Mouse (Mus musculus) embryo, embryonic 10 days (tissue): ENCODE measurements around the gene Ypel2.

Experiments
- DNase-seq: peaks from one replicate; pipeline ENCODE4 v3.0.0-alpha.2; 2015; ENCODE audit warnings: low spot score

Gene Ypel2

DNA sequence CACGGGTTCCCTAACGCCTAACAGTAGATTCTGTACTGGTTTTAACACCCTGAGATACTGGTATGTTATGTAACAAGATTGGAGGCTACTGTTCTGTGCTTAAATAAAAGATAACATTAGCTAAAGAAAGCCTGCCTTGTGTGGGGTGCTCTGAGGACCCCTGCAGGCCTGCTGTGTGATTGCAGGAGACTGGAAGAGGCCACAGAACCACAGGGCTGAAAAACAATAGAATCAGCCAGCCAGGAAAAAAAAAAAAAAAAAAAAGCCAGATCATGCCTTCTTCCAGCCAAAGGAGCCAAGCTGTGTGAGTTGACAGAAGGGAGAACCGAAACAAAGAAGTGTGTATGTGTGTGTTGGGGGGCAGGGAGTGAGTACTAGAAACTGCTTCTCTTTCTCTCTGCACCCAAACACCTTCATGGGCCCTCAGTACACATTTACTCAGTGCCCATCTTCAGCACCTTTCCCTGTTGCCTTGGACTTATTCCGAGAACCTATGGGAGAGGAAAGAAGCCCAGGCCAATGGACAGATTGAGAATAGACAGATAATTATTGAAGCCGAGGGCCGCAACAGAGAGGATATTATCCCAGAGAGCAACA is 2.2 kb upstream of the Ypel2 start:
- peak; percentile 66 for DNase-seq

DNA sequence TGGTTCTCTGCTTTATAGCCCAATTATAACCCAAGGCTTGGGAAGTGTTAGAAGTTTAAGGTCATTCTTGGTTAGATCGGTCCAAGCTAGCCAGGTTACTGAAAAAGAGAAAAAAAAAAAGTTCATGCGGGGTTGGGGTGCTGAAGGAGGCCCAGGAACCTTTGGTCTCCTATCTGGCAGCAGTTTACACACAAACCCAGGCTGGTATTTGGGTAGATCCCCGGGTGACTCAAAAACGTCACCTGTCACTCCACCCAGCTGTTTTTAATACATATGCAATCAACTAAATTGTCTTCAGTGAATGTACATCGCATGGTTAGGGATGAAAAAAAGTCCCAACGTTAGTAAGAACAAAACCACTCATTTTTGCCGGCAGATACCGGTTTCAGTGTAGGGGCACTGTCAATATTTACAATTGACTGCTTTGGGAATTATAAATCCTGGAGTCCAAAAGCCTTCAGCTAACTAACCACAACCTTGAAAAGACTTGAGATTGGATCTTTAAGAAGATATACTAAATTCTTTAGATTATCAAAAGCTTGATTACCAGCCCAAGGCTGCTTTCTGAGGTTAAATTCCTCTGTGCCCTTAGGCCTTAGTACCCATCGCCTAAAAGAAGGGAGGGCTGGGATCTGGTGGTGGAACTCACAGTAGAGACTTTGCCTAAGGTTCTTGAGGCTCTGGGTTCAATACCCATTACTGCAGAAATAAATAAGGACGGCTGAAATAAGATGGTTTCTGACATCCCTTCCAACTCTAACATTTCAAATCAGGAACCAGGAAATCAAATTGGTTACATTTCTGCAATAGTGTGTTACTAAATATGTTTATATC is 1.5 kb upstream of the Ypel2 start:
- no peak for DNase-seq

- no peak for DNase-seq
Measured at GRCm38 (mm10) chr11:86994330-86994729, 823 bp upstream of the Ypel2 start.

GRCm38 (mm10) chr11:86992461-86992988 is 982 bp downstream of the Ypel2 start:
- no peak for DNase-seq

DNA sequence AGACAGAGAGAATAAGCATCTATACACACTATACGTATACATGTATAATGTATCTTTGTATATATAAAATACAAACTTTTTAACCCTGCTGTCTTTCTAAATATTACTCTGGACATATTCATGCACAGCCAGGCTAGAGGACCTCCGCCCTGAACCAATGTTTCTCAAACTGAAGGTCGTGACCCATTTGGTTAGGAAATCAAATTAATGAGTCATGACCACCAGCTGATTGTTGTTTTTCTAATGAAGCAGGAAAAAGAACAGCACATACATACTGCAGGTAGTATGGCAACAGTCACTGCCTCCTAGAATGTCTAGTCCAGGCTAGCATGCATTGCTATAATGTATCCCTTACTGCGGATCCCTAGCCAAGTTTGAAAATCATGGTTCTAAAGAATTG is 2.3 kb downstream of the Ypel2 start:
- no peak for DNase-seq

DNA sequence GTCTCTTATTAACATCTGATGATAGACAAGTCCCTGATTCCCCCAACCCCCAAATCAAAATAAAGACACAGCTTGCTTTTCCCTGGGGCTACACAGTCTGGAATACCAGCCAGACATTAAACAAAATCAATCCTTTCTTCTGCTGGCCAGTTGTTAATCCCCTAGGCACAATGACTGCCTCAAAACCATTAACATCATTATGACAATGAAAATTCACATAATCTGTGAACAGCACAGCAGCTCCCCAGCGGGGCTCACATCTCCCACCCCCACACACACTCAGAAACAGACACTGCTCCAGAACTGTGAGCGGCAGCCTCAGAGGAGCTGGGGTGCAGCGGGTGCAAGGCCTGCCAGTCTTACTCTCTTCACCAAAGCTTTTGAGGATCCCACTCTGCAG is 3.2 kb downstream of the Ypel2 start:
- DNase-seq, result no peak

DNA sequence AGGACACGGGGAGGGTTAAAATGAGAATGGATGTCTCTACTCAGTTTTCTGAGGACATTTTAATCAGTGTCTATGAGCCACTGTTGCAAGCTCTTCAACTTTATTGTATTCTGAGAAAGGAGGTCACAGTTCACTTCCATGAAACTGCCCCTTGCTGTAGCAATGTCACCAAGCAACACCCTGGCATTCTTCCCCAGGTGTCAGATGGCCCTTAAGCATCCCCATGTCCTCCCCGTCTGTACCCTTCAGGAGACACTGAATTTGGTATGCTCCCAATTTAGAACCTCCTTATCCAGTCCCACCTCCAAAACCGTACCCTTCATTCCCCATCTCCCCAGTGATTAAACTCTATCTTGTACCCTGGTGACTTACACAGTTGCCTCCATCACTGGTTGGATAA is 8.5 kb downstream of the Ypel2 start:
- DNase-seq, result no peak

DNA sequence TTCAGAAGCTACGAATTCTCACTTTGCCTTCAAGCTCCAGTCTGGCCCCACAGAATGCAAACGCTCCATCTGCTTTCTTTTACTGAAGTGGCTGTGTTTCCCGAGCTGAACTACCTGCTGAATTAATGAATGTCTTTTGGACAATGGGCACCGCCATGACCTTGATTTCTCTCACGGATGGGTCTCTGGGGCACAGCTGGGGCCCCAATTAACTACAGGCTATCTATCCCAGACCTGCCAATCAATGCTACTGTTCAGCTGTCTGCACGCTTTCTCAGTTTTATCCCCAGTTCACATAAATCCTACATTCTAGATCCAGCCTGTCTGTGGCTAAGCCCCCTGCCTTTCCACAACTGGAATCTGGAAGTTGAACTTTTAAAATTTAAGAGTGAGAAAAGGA is 10.5 kb downstream of the Ypel2 start:
- no peak for DNase-seq

DNA sequence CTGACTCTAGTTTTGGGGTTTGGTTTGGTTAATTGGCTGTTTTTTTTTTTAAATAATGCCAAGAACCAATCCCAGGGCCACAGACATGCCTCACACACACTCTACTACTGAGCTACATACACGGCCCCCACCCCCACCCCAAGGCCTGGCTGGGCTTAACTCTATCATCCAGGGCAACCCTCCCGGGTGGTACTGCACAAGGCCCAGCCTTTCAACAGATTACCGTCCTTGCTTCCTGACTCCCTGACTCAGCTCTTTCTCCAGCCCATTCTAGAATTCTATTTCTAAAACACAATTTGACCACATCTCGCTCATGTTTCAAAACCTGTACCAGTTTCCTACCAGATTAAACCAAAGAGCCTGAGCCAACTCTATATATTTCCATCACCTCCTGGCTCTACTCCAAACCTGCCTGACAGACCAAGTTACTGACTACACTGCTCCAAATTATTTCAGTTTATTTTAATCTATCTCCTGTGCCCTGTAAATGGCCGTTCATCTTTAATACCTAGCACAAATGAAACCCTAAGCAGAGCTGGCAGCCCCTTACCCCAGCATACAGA is 12.2 kb downstream of the Ypel2 start:
- no peak for DNase-seq

- DNase-seq, result no peak
Measured at GRCm38 (mm10) chr11:86980526-86980925, 13.0 kb downstream of the Ypel2 start.

DNA sequence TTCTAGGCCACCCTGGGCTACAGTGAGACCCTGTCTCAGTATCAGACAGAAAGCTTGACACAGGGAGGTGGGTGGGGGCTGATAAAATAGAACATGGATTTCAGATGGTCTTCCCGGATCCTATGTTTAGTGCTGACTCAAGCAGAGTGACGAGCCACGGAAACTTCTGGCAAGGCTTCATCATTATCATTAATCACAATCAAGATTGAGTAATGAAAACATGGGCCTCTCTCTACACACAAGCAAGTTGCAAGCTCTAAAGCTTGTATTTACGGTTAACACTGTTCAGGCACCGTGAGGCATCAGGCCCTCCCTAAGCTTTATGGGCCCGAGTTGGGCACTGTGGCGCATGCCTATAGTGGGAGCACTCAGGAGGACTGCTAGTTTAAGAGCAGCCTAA is 13.7 kb downstream of the Ypel2 start:
- DNase-seq, result no peak

DNA sequence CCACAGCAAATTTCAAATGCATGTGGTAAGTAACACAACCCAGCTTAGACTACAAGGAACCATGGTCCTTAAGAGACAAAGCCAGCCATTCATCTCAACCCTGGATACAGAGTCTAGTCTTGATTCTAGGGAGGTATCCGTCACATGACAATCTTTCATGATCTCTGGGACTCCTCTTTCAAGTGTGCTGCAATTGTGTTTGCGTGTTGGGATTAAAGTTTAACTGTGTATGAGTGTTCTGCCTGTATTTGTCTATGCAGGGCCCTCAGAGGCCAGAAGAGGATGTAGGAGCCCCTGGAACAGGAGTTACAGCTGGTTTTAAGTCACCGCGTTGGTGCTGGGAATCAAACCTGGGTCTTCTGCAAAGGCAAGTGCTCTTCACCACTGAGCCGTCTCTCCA is 16.3 kb downstream of the Ypel2 start:
- DNase-seq, result no peak

DNA sequence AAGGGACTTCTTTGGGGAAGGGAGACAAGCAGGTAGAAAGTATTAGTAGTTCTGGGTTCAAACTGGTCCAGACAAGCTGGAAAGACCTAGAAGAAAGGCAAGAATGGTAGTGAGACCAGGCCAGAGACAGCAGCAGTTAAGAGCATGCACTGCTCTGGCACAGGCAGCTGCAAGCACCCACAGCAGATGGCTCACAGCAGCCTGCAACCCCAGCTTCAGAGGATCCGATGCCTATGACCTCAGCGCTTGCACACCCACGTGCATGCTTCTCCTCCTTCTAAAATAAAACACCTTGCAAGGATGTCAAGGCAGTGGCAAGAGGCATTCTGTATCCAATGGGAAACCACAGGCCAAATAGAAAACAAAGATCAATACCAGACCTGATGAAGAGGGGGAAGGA is 19.1 kb downstream of the Ypel2 start:
- DNase-seq, result no peak

- no peak for DNase-seq
Measured at GRCm38 (mm10) chr11:86973255-86973654, 20.3 kb downstream of the Ypel2 start.

DNA sequence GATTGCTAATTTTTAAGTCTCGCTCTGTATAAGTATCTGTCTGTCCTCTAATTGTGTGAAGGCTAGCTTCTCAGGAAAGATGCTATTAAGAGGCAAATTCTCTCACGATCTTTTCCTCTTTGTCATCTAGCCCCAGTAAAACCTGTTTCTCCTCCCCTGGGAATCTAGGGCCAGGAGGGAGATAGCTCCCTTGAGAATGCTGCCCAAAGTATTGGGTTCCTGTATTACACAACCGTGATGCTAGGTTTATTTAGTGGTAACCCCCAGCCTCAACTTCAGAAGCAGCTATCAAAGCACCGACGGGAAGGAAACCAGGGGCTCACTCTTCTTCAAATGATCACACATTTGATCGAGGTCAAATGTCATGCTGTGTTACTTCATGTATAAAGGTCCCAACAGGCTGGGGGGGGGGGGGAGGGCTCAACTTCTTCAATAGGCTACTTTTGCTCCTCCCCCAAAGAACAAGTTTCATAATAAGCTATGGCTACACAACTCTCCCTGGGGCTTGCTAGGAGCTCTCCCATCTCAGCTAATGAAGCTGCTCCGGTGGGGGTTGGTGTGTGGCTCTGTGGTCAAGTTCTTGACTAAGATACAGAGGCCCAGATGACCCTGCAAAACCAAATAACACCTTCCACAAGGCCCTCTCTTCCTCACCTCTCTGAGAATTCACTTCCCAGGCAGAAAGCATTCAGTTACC is 22.3 kb downstream of the Ypel2 start:
- no peak for DNase-seq

DNA sequence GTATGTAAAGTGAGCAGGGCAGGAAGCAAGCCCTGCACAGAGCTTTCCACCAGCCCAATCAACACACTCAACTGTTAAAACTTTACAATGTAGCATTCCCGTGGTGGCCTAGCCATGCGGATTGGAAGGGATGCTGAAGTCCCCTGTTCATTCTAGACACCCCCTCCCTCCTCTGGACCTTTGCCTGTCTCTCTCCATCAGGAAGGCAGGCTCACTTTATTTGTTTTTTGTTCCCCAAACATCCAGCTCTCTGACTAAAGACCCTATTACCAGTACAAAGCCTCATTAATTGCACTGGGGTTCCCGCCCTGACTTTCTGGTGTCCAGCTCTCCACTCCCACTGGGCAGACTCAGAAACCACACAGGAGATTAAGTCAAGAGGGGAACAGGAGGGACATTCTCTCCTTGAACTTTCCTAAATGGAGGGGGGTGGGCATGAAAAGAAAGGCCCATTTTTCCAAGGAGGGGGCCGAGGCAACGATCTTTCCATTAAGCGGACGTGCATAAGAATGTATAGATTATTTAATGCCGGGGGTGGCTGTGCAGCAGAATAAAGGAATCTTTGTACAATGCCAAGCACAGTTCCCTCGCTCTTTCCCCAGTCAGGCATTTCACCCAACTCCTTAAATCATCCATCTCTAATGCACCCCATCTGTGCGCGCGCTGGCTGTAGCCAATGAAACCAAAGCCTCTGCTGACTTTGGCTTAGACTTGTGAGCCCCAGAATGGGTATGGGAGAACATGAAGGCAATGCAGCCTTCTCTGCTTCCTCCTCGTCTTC is 24.3 kb downstream of the Ypel2 start:
- no peak for DNase-seq

GRCm38 (mm10) chr11:86967506-86967905 is 26.0 kb downstream of the Ypel2 start:
- no peak for DNase-seq

GRCm38 (mm10) chr11:86966696-86967095 is 26.8 kb downstream of the Ypel2 start:
- no peak for DNase-seq

GRCm38 (mm10) chr11:86965079-86965478 is 28.4 kb downstream of the Ypel2 start:
- DNase-seq, result no peak

DNA sequence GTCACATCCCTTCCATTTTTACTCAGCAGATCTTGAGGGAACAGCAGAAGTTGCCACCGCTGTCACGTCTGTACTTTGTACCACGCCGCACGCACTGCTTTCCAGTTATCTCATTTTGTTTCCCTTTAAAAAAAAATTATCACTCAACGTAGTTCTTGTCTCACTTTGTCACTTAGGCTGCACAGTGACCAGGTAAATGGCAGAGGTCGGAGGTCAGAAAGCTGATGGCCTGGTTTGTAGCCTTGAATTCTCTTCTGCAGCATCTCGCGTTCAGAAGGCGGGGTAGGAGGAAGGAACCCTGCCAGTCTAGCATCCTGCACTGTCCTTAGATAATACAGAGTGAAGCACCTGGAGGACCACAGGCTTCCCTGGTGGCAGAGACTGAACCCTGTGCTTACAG is 29.8 kb downstream of the Ypel2 start:
- no peak for DNase-seq

DNA sequence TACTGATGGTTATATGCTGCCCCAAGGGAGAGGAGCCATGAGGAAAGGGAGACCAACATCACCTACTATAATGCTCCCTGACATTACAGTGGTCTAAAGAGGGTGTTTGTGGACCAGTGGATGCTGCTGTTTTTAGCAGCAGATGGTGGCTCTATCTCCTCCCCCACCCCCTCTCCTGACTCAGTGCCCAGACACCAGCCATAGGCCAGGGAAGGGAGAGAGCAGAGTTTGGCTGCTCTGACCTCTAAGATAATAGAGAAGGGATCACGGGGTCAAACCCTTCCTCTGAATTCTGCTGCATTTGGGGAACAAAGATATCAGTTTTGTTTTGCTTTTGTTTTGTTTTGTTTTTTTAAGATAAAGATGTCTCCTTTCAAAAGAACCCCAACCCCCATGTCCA is 30.5 kb downstream of the Ypel2 start:
- no peak for DNase-seq

GRCm38 (mm10) chr11:86962362-86962761 is 31.1 kb downstream of the Ypel2 start:
- no peak for DNase-seq
